Mouse (Mus musculus) layer of hippocampus, postnatal 36 days (tissue): ENCODE results near the gene Nr1h2. TPM values are rescaled to one million over a fixed set of nuclear protein-coding genes. Genes with fewer than 3 reads are reported as not detected.

Source experiments
- DNase-seq, 2 experiments: peaks; one replicate each; pipeline ENCODE4 v3.0.0; 2022
- total RNA-seq, 2 experiments: library from RNA; stranded (reverse); gene quantifications; 2 replicates each; pipeline ENCODE4 v1.2.3; 2021

Gene Nr1h2
- total RNA-seq, 2 experiments from 2014 or later: 58.7 to 62.1 TPM

DNA sequence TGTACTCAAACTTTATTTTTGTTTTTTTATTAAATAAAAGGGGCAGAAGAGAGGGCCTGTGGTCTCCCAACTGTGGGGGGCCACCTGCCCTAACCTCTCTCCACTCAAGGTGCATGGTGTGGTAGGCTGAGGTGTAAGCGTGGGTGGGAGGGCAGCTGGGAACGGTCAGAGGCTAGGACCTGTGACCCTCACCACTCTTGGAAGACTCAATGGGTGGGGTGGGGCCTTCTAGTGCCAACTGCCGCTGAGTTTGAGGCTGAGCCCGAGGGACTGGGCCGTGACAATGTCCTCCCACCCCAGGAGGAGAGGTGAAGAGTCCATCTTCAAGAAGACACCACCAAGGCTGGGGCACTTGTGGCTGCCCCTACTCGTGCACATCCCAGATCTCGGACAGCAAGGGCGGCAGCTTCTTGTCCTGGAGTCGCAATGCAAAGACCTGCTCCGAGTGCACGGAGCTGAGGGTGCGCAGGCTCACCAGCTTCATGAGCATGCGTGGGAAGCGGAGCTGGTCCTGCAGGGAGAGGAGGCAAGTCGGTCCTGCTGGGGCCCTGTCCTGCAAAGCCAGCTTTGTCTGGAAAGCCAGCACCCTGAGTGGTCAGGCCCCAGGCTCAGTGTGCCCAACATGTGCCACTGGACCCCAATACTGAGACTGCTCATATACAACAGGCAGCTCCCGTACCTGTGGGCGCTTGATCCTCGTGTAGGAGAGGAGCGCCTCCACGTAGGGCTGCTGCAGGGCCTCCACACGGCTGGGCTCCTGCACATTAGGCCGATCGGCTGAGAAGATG, 3.9 kb downstream of the Nr1h2 start:
- DNase-seq: no peak

DNA sequence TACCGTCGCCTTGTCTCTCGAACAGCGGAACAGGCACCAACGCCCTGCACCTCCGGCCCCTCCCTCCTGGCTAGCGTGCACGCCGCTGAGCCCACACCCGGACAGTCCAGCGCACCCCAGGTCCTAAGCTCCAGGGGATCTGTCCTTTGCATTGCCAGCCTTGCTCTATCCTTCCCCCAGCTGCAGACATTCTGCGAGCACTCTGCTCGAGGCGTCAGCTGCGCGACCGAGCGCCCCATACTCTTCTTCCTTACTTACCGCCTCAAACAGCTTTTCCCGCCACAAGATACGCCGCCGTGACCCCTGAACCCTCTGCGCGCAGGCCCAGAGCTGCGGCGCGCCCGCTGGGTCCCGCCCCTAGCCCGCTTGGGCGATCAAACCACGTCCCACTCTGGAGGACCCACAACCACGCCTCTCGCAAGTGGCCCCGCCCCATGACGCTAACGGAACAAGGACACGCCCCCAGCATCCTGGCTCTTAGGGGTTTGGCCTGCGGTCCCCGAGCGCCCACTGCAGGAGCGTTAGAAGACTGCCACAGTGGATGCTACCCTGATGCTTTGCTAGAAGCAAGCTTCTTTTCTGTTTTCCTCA, 5.2 kb downstream of the Nr1h2 start, which contains the start of gene Pold1:
Pold1 (minus strand) TSS at position 353 of the 591 bp plus-strand sequence.
- DNase-seq: peak; percentile 99

DNA sequence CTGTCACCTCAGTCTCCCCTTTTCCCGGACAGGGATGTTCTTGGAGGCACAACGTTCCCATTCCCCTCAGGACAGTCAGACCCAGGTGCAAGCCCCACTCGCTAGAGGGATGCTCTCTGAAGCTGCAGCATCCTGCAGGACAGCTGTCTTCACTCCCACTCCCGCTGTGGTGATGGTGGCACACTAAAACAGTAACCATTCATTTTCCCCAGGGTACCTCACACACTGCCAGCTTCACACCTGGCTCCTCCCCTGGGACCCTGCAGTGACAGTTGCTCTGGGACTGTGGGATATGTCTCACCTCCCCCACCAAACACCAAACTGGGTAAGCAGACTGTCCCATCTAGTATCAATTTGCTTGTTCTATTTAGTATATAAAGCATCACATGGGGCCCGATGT, 6.0 kb downstream of the Nr1h2 start:
- DNase-seq: no peak

DNA sequence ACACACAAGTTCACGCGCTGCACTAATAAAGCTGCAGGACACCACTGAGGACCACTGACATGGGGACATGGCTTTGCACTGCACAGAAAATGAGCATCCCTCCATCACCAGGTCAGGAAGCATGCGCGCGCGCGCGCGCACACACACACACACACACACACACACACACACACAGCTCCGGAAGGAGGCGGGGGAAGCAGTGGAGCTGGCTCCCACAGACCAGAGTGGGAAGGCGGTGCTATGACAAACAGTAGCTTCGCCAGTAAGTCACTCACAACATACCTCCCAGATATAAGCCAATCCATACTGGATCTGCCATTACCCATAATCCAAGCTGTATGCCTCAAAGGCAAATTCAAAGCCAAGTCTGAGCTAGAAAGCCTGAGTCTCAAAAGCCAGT, 6.7 kb downstream of the Nr1h2 start:
- DNase-seq: no peak

DNA sequence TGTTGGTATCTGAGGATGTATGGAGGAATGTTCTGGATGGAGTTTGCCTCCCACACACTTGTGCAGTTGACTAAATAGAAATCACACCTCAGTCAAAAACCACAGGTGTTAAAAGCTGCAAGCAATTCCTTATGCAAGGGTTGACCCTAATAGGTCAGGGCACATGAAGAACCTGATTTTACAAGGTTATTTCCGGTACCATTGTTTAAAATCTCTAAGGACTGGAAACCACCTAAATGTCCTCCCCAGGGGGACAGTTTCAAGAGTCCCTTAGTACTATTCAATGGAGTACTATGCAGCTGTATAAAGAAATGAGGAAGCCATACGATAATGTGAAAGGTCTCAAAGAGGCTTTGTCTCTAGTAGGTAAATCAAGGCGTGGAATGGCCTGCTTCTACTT, 7.5 kb downstream of the Nr1h2 start:
- DNase-seq: no peak

DNA sequence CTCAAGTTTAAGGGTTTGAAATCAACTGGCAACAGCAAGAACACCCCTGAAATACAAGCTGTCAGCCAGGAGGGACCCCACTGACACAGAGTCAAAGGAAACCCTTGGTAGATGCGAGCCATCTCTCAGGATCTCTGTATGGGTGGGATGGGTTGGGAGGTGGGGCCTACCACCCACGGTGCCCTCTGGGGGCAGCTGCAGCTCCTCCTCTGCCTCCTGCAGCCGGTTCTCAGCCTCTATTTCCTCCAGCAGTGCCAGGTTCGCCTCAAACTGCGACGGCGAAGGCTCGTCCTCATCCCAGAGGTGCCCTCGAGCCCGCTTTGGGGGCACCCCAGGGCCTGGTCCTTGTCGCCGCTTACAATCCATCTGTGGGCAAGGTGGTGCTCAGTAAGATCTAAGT, 10.7 kb downstream of the Nr1h2 start:
- DNase-seq: no peak

DNA sequence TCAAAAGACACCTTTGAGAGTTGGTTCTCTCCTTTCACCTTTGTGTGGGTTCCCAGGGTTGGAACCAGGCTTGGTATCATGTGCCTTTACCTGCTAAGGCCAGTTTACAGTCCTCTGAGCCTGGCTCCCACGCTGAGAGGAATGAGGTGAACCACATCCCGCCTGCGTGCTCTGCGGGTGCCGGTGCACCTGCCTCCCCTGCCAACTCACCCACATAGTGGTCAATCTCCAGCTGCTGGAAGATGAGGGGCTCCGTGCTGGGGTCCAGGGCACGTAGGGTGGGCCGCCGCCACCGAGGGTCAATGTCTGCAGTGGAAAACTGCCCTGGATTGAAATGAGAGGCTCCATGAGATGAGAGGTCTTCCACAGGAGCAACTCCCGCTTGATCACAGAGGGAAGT, 11.2 kb downstream of the Nr1h2 start:
- DNase-seq: no peak

DNA sequence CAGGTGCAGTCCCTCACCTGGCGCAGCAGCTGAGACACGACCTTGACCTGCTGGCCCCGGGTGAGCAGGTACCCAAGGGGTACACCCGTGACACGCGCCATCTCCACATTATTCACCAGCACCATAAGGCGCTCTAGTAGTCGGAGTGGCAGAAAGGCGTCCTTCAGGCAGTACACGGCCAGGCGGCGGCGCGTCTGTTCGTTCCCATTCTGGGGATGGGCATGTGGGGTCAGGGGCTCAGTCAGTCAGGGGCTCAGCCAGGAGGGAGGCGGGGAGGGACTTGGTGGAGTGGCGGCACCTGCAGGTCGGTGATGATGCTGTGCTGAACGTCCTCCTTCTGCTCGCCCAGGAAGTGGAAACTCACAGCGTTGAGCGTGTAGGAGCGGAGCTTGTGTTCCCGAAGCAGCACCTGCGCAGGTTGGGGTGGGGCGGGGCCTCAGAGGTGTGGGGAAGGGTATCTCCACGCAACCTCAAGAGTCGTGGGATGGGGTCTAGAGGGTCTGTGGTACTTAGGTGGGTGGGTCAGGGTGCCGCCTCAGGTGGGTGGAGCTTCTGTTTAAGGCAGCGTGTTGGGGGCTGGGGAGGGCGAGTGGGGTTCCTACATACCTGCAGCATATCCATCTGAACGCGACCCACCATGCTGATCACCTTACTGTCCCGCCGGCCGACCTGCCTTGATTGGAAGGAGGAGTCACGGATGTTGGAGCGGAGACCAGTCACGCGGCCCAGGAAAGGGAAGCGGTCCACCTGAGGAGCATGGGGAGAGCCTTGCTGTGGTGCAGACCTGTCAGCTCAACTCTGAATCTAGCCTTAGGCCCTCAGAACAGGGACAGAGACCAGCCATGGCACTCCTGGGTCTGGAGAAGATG, 14.8 kb downstream of the Nr1h2 start:
- no peak for DNase-seq

DNA sequence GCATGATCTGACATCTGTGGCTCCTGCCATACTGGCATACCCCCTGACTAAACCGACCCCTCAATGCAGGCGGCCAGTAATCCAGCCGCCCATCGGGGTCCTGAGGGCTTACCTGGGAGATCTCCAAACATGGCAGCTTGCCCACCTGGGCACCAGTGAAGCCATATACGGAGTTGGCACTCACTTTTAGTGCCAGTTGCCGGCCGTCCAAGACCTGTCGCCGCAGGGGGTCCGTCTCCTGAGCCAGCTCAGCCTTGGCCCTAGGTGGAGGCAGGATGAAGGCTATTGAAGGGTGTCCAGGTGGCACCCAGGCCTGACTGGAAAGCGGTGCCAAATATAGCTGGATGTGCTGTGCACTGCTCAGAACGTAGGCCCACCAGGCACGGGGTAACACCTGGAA, 16.3 kb downstream of the Nr1h2 start:
- DNase-seq: no peak

DNA sequence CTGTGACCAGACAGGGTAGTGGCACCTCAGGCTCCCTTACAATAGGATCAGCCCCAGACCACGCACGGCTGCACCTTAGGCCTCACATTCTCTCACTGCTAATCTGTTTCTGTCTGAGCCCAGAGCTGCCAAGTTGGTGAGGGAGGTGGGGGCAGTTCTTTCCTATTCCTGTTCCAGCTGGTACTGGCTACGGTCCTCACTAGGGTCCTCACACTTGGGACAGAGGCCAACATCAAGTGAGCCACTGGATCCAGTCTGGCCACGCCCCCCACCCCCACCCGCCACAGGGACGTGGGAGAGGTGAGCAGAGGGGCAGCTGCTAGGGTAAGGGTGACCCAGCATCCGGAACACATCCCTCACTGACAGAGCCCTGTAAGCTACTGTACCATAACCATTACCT, 16.7 kb downstream of the Nr1h2 start:
- DNase-seq: no peak

DNA sequence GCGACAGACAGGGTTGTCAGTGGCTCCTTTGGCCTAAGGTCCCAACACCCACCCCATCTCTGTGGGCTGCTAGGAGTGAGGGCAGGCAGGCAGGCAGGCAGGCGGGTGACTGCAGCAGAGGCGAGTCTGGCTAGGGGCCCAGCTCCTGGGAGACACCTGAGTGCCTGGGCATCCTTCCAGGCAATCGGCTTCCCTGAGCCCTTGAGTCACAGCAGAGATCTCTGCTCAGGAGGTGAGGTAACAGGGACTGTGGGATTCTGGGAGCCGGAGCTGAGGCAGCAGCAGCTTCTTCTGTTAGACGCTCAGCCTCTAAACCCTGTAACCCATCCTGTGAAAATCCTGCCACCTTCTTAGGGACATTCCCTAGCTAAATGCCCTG, 17.2 kb downstream of the Nr1h2 start:
- DNase-seq: no peak

DNA sequence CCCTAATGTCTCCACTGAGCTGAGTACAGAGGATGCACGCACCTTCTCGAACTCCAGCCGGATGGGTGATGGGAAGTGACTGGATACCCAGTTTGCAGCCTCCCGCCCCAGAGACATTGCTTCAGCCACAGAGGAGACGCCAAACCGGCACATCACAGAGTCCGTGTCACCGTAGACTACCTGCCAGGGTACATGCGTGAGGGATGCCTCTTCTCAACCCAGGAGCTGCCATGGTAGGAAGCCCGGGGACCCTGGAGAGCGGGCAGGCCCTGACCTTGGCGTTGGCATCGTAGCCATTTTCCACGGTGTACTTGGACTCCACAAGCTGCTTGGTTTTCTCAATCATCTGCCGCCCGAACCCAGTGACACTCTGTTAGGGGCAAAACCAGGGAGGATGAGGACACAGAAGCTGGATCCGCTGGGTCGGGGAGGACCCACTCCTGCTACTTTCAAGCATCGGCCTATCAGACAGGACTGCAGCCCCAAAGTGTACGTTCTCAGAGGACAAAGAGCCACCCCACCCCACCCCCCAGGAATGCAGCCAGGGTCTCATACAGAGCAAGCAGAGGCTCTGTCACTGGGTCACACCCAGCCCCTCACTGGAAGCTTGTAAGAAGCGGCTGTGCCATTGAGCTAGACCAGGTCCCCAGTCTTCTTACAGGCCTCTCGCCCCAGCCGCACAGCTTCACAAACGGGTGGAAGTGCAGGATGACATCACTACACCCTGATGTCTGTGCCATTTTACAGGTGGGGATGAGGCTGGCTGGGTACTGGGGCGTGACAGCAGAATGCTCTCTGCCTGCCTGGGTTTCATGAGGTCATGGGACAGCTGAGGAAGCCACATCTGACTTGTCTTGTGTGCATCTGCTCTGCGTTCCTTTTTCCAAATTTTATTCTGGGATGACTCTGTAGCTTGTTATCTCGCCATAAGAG, 17.8 kb downstream of the Nr1h2 start:
- no peak for DNase-seq

DNA sequence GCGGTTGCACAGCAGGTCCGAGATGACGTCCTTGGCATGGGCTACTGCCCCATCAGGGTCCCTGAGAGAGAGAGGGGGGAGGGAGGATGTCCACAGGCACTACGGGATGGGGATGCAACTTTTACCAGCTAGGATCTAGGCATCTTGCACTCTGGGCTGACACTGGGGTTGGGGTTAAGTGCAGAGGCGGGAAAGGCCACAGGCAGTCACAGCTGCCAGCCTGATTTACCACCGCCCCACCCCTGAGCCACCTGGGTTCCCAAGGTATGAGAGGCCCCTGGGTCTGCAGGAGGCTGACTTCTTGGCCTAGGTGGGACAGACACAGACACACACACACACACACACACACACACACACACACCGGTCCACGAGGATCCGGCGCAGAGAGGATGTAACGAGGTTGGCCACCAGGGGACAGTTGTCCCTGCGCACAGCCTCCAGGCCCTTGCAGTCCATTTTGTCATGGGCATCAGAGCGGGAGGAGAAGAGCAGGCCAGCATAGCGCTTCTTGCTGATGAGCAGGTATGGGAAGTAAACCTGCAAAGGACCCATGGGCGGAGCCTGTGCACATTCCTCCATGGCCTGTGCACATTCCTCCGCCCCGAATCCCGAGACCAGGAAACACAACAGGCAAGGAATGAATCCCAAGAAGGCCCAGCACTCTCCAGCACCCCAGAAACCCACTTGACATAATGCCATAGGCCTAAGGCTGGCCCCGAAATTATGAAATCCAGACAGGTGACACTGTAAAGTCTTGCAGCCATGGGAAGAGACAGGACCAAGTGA, 18.9 kb downstream of the Nr1h2 start:
- DNase-seq: no peak

DNA sequence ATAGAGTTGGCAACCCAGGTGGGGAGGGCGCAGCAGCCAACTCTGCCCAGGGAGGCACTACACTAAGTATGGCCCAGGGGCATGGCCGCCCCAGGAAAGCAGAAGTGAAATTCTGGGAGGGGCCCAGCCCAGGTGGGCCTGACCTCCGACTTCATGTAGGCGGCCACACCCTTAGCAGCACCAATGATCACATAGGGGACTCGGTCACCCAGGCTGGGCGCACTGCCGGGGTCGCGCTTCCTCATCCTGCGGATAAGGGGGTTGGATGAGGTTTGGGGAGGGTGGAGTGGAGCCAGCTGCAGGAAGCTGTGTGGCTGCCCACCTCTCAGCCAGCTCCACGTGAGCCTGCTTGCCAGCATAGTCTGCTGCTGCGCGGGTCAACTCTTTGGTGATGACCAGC, 19.5 kb downstream of the Nr1h2 start:
- no peak for DNase-seq

DNA sequence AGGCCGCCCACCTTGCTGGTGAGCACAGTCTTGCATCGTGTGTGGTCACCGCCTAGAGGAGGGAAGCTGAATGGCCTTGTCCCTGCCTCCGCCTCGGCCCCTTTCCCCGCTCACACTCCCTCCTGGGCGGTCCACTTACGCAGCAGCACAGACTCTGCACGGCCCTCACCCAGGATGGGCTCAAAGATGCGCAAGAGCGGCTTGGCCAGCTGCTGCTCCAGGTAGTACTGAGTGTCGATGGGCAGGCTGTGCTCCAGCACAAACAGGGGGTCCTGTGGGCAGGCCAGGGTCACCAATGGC, 20.1 kb downstream of the Nr1h2 start:
- DNase-seq: no peak

DNA sequence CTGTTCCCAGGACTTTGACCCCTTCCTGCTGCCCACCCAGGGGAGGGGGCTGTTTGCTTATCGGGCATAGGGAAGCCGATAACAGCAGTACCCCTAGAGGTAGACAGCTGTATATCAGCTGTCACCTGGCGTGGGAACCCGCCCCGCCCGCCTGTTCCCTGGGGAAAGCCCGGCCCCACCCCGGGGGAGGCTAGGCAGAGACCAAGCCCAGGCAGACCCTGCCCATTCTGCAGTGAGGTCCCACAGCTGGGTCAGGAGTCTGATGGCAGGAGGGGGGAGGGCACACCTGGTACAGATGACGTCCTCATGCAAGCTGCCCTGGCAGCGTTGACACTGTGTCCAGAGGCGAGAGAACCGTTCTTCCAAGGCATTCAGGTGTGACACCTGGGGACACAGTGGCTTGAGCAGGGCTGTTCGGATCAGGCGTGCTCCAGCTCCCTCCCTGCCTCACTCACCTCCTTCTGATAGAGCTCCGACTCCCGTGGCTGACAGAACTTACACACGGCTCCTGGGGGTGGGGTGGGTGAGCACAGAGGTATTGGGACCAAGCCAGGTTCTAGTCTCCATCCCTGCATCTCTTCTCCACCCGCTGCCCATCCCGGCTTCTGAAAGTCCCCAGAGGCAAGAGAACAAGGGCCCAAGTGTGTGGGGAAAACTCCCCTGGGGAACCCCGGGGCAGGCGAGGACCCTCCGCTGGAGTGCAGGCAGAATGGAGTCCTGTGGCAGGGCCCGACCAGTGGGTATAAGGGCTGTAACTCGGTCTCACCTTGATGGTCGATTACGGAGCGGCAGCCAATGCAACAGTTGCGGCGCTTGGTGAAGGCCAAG, 20.6 kb downstream of the Nr1h2 start:
- no peak for DNase-seq

DNA sequence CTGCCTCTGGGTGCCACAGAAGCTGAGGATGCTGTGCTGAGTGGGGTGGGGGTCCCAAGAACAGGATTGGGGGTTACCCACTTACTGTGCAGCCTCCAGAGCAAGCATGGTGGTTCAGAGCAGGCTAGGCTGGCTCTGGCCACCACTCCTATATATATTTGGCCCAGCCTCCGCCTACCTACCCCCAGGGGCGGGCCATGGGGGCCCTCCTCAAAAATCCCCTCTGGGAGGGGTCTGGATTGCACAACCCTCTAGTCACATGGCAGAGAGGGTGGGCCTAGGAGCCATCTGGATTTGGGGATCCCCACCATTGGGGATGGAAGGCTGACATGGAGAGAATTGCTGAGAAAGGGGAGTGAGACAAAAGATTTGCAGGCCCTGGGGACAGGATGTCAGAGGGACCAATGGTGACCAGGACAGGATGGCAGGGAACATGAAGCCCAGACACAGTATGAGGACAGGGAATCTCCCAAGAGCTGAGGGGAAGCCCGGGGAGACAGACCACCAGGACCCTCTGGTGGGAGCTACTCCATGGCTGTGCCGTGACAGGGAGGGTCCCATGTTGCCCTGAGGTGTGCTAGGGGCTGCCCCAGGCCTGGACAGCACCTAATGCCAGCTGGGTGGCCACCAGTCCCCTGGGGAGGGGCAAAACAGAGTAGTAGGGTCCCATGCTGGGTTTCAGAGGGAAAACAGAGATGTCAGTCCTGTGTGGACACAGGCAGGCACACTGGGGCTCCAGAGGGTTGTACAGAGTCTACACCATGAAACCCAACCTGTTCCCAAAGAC, 21.6 kb downstream of the Nr1h2 start, which contains the start of gene Spib:
Spib (minus strand) TSS at position 126 of the 787 bp plus-strand sequence.
- no peak for DNase-seq

DNA sequence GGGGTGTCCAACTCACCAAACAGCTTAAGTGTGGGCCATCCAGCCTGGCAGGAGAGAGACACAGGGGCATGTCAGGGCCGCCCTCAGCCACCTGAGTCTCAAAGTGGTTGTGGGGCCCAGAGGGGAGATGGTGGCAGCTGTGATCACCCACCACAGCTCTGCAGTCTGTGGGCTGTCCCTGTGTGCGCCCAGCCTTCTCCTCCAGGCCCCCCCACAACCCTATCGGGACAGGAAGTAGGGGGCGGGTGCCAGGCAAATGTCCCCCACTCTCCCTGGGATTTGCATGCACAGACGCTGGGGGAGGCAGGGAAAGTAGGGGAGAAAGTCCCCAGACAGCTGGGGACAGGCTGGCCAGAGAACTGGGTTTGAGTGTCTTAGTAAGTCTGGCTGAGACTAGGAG, 22.5 kb downstream of the Nr1h2 start:
- DNase-seq: no peak

DNA sequence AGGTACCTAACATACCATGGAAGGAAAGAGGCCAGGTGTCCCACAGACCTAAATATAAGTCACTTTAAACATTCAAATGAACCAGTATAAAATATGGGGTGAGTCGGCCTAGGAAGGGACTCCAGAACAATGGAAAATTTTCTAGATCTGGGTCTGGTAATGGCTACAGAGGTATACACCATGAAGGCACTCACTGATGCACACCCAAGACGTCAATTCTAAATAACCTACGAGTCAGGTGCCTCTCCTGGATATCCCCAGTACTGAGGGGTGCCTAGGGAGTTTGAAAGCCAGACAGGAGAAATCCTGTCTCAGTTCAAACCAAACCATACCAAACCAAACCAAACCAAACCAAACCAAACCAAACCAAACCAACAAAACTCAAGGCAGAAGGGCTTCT, 23.2 kb downstream of the Nr1h2 start:
- DNase-seq: no peak

DNA sequence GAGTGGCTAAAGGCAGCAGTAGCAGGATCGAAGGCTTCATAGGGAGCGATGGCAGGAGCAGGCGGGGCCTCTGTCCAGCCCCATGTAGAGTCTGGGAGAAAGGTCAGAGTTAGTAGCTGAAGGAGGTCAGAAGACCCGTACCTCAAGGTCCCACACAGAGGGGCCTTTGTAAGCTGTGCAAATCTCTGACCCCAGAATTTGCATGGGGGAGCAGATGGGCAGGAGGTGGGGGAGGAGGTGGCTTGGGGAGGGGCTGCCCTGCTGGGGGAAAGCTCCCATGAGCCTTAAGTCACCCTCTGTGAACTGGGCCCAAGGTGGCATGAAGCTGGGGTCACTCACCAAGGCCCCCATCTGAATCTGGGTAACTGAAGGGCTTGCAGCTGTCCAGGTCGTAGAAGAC, 24.2 kb downstream of the Nr1h2 start:
- no peak for DNase-seq
